Mouse (Mus musculus) cerebellum, adult 2 months (tissue): Measurements from ENCODE around the gene Olfr1161.

ENCODE experiments used
- CTCF ChIP-seq: fragments of 200-500 bp; IDR thresholded peaks from 2 replicates; pipeline ENCODE4 v1.5.1; 2011; ENCODE audit warnings: low read depth, mild to moderate bottlenecking, control low read depth, low read length, moderate library complexity, borderline replicate concordance; ENCODE audit not compliant: insufficient read depth
- POLR2A ChIP-seq: fragments of 200-500 bp; IDR thresholded peaks from 2 replicates; pipeline ENCODE4 v1.6.1; 2011; ENCODE audit warnings: low read length, control low read depth, borderline replicate concordance; ENCODE audit not compliant: insufficient read depth

DNA sequence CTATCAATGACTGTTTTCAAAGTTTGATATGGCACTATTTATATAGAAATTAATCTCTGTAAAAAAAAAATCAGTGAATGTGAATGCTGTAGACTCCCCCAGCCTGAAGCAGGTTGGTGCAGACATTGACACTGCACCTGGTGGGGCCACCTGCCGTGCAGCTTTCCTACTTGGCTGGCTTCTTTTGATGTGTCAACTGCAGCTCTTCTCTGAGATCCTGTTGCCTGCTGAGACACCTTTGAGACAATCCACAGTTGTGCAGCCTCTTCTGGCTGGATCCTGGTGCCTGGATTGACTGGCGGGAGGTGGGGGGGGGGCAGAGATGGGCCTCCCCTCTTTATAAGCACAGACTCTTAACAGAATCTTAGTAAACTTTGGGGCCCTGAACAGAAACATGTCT, 41.0 kb downstream of the Olfr1161 start:
- no peak for TF ChIP-seq CTCF
- TF ChIP-seq POLR2A: no peak
